Mouse (Mus musculus) olfactory bulb, adult 2 months (tissue): ENCODE measurements around the gene Klk1.

Source experiments
- CTCF ChIP-seq: fragments of 200-500 bp; IDR thresholded peaks from 2 replicates; pipeline ENCODE4 v1.5.1; 2012; ENCODE audit warnings: low read depth, mild to moderate bottlenecking, low read length, moderate library complexity; ENCODE audit not compliant: insufficient read depth
- POLR2A ChIP-seq: fragments of 200-500 bp; IDR thresholded peaks from 2 replicates; pipeline ENCODE4 v1.6.1; 2012; ENCODE audit warnings: mild to moderate bottlenecking, low read depth, low read length, moderate library complexity; ENCODE audit not compliant: insufficient read depth

DNA sequence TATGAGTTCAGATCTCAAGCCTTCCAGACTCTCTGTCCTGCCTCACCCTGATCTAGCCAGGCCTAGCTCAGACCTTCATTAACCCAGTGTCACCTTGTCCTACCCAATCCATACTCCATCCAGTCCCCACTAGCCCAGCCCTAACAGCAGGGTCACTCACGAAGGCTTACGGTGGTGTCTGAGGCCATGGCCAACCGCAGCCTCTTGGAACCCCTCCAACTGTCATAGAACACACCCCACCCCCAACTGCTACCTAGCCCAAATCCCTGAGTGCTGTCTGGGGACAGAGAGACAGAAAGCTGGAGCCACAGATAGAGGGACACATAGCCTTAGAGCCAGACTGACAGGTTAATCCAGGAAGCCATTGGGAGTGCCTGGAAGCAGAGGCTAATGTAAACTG is 10.7 kb downstream of the Klk1 start, which contains the start of gene Gm36864:
- no peak for TF ChIP-seq CTCF
- no peak for TF ChIP-seq POLR2A
